Comparison of ENCODE assay signal across 37 mouse cellular contexts in the genomic region with DNA sequence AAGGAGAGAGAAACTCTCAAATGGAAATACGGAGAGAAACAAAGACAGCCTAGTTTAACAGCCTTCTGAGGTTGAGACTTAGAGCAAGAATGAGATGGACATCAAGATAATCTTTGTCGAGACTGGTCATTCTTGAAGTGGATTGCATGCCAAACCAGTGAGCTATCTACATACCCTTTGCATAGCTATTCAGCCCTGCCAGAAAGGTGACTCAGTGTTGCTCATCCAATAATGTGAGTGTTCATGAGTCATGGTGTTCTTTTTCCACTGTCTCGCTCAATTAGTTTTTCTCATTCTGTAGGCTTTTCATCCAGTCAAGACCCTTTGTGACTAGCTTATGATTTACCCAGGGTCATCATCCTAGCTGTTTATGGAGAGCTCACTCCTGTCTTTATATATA. TPM values are rescaled to one million over a fixed set of nuclear protein-coding genes. Genes with fewer than 3 reads are reported as not detected.
A peak's percentile ranks its signal among the peaks of the same experiment; 100 is the strongest.
DNase-seq lines count a peak whose midpoint lies in the region; ATAC-seq and TF ChIP-seq lines count a peak whose summit lies in the region.
"Had no signal": no experiment of that assay in that cellular context is flagged by ENCODE, and none has a peak within 500 bp of the region (broad histone marks: within the 10 kb centered on the region; RNA-seq: fewer than 3 reads in every experiment).

No protein-coding gene starts in this region.

- H3K27ac ChIP-seq in embryonic fibroblast, embryonic 13.5 days (ENCODE audit: insufficient read depth, low read length): peak overlapping the region; percentile 35; the same call in 1 of the 2 replicates
- no peak overlapping the region for H3K27ac ChIP-seq in forebrain, postnatal 0 days (ENCODE audit: low read depth, low read length)
- H3K27ac ChIP-seq: embryonic facial prominence, embryonic 13.5 days; forebrain, embryonic 12.5 days; limb, embryonic 10.5 days; limb, embryonic 15.5 days; liver, embryonic 13.5 days; macrophage; neural tube, embryonic 15.5 days had no signal

- no peak overlapping the region for H3K9ac ChIP-seq in forebrain, postnatal 0 days
- H3K9ac ChIP-seq: embryonic facial prominence, embryonic 13.5 days; forebrain, embryonic 12.5 days; limb, embryonic 15.5 days; liver, embryonic 13.5 days; neural tube, embryonic 15.5 days had no signal

- peak; percentile 14 to 59 for DNase-seq in adrenal gland, adult (ENCODE audit: inconsistent age in 2 of 2, low spot score in 1 of 2)
- no peak for DNase-seq in adrenal gland, adult 8-10 months
- peak; percentile 77 for DNase-seq in 3134 (ENCODE audit: extremely low read depth, insufficient read length, low spot score)
- peak; percentile 97 for DNase-seq in Muller cell, postnatal 12 days (ENCODE audit: inconsistent ontology term)
- DNase-seq in cerebellum, adult 11-12 months: no peak
- no peak for DNase-seq in spleen, adult 18-20 months
- DNase-seq in forebrain, postnatal 0 days: no peak
- DNase-seq: adrenal gland, postnatal 14 days; cerebellum, adult 9-11 months; gastrocnemius, postnatal 10 days; kidney, adult 18-20 months; layer of hippocampus, postnatal 36 days; liver, embryonic 13.5 days; lung, adult 18-20 months; midbrain, embryonic 14.5 days; retina, postnatal 1 day; right cerebral cortex, postnatal 14 days; thymus, postnatal 14 days had no signal

- ATAC-seq in forebrain, postnatal 0 days: no peak
- ATAC-seq: hindbrain, embryonic 16.5 days; lung, postnatal 0 days had no signal

- H3K4me3 ChIP-seq in embryonic fibroblast, embryonic 13.5 days (ENCODE audit: insufficient read depth, low read length): no peak overlapping the region
- no peak overlapping the region for H3K4me3 ChIP-seq in forebrain, postnatal 0 days (ENCODE audit: low read depth, low read length)
- H3K4me3 ChIP-seq: embryonic facial prominence, embryonic 13.5 days; erythroblast, embryonic 14.5 days; forebrain, embryonic 12.5 days; limb, embryonic 10.5 days; limb, embryonic 15.5 days; liver, embryonic 13.5 days; neural tube, embryonic 15.5 days had no signal

- no peaks in the 10 kb centered on the region for H3K9me3 ChIP-seq in forebrain, postnatal 0 days (ENCODE audit: low read length)
- H3K9me3 ChIP-seq: embryonic facial prominence, embryonic 13.5 days; forebrain, embryonic 12.5 days; limb, embryonic 10.5 days; limb, embryonic 15.5 days; liver, embryonic 13.5 days; neural tube, embryonic 15.5 days had no signal

- WGBS in forebrain, postnatal 0 days: 89% methylated on average over 3 of the region's 3 CpGs

- no peak for TF ChIP-seq CTCF in embryonic fibroblast, embryonic 13.5 days (IDR thresholded peaks at IDR 0.05; ENCODE audit: borderline replicate concordance, insufficient read depth, low read length)
- no peak for TF ChIP-seq CTCF in forebrain, postnatal 0 days (IDR thresholded peaks at IDR 0.05; ENCODE audit: low read depth)

- no peaks in the 10 kb centered on the region for H3K36me3 ChIP-seq in forebrain, postnatal 0 days (ENCODE audit: insufficient read depth)
- H3K36me3 ChIP-seq: embryonic facial prominence, embryonic 13.5 days; forebrain, embryonic 12.5 days; limb, embryonic 10.5 days; limb, embryonic 15.5 days; liver, embryonic 13.5 days; neural tube, embryonic 15.5 days had no signal

- peaks cover 6% of the 10 kb centered on the region for H3K4me1 ChIP-seq in embryonic fibroblast, embryonic 13.5 days (ENCODE audit: control insufficient read depth, insufficient read depth, low read length)
- no peaks in the 10 kb centered on the region for H3K4me1 ChIP-seq in forebrain, postnatal 0 days (ENCODE audit: insufficient read depth)
- H3K4me1 ChIP-seq: limb, embryonic 15.5 days; liver, embryonic 13.5 days had no signal

- no peaks in the 10 kb centered on the region for H3K27me3 ChIP-seq in forebrain, postnatal 0 days (ENCODE audit: insufficient read depth, low read length)
- H3K27me3 ChIP-seq: limb, embryonic 15.5 days; liver, embryonic 13.5 days had no signal

- no peak overlapping the region for H3K4me2 ChIP-seq in forebrain, postnatal 0 days (ENCODE audit: low read depth)
- H3K4me2 ChIP-seq: embryonic facial prominence, embryonic 13.5 days; forebrain, embryonic 12.5 days; limb, embryonic 15.5 days; liver, embryonic 13.5 days; neural tube, embryonic 15.5 days had no signal

- no peak for TF ChIP-seq POLR2A in embryonic fibroblast, embryonic 13.5 days (IDR thresholded peaks at IDR 0.05; ENCODE audit: low read depth, low read length)

RNA-seq across cellular contexts. Expression of gene Sp8, which starts 31.6 kb away (rescaled TPM):
- not detected for total RNA-seq in adrenal gland, adult 8-10 months (2022)
- polyA plus RNA-seq in embryonic fibroblast, embryonic 13.5 days (2011; ENCODE audit: insufficient read length, low read depth, missing spikeins): not detected in 2 replicates
- total RNA-seq in forebrain, postnatal 0 days (2014; rRNA removed): 14.4 and 21.1 TPM in 2 replicates
- 8.1 and 9.2 TPM in 2 replicates for polyA plus RNA-seq in forebrain, postnatal 0 days (2015; fragmentation: Nextera tagmentation; extraction: Ambion mirVana)
- total RNA-seq: adrenal gland, postnatal 14 days; common myeloid progenitor, adult 5-6 weeks; heart, postnatal 25 days; megakaryocyte-erythroid progenitor cell, adult 5-6 weeks; monocyte, adult 5-6 weeks had no signal
- polyA plus RNA-seq: erythroblast, embryonic 14.5 days; gonadal fat pad, adult 2 months; heart, embryonic 14.5 days; intestine, embryonic 14.5 days; kidney, embryonic 16.5 days; large intestine, adult 2 months; liver, embryonic 13.5 days; lung, postnatal 0 days; macrophage had no signal

Comparison
In these comparisons a context has a peak if more than half of its experiments do, and no peak if none do; other contexts are left out.
1. DNase-seq: peak in adrenal gland, adult (2 of 2), 3134 (single experiment) and Muller cell, postnatal 12 days (single experiment); none in adrenal gland, adult 8-10 months (single experiment), cerebellum, adult 11-12 months (single experiment), spleen, adult 18-20 months (0 of 2) and forebrain, postnatal 0 days (single experiment).
2. RNA of gene Sp8, which starts 31.6 kb away (total RNA-seq): 14.4 to 21.1 TPM in forebrain, postnatal 0 days; not detected in adrenal gland, adult 8-10 months; every median in the first group is over 10 times any median in the second.